Mouse (Mus musculus) cerebellum, postnatal 10 days (tissue): Measurements from ENCODE around the gene Actn1.

Experiments used
- DNase-seq, 2 experiments: peaks; one replicate each; pipeline ENCODE4 v3.0.0; 2021; ENCODE audit warnings: mixed read lengths in 2 of 2

Gene Actn1

DNA sequence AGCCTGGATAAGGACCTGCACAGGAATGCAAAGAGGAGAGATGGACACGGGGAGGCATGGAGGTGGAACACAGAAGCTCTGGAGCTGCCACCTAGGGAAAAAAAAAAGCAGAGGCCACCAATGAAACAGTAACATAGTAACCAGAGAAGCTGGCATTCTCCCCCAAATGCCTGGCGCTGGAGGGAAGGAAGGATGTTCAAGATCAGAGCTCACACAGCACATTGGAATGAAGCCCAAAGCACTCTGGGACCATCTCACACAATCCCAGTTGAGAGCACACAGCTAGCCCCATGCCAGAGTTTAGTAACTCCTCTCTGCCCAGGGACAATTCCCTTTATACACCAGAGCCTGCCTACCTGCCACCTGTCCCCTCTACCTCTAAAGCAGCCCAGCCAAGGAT, 34.1 kb downstream of the Actn1 start:
- no peak for DNase-seq

DNA sequence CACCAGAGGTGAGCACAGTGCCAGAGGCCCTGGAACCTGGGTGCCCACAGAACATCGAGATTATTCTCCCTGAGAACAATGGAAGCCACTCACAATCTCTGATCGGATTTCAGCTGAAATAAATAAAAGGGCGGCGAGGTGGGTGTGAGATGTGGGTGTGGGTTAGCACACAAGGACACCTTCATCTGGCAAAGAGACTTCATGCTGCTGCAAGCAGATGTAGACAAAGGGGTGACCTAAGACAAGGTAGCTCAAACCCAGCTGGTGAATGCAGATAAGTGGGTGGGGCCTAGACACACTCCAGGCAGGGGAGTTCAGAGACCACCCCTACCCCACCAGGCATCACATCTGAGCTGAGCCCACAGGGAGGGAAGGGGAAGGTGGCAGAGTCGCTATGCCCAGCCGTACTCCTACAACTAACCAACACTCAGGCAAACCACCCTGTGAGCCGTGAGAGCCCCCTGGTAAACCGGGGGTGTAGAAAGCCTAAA, 35.9 kb downstream of the Actn1 start:
- DNase-seq, result no peak

DNA sequence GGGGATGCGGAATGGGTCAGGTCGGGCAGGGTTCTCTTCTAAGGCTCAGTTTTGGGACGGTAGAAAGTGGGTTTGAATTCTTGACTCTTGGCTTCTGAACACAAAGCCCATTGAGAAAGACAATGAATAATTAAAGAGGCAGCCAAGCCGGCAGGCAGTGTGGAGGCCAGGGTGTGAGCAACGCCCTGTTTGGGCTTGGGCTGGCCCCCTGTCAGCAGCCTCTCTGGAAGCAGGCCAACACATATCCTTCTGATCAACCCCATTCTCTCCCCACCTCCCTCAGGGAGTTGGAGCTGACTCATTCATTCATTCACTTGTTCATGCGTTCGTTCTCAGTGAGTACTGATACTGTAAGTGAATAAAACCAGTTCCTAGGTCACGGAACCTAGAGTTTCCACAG, 36.7 kb downstream of the Actn1 start:
- DNase-seq, result peak; percentile 39 to 40

DNA sequence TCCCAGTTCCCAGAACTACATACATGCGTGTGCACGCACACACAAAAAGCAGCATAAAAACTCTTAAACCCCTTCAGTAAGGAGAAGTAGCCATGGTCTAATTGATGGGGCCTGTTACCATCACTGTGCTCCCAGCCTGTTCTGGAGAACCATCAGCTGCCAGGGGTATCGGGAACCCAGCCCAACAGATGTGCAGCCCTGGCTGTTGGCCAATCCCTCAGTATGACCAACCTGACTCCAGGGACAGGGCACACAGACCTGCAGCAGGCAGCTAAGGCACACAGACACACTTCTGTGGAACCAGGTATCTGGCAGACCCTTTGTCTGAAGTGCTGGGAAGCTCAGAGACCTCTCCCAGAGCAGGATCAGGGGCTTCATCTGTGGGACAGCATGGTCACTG, 37.7 kb downstream of the Actn1 start:
- no peak for DNase-seq

DNA sequence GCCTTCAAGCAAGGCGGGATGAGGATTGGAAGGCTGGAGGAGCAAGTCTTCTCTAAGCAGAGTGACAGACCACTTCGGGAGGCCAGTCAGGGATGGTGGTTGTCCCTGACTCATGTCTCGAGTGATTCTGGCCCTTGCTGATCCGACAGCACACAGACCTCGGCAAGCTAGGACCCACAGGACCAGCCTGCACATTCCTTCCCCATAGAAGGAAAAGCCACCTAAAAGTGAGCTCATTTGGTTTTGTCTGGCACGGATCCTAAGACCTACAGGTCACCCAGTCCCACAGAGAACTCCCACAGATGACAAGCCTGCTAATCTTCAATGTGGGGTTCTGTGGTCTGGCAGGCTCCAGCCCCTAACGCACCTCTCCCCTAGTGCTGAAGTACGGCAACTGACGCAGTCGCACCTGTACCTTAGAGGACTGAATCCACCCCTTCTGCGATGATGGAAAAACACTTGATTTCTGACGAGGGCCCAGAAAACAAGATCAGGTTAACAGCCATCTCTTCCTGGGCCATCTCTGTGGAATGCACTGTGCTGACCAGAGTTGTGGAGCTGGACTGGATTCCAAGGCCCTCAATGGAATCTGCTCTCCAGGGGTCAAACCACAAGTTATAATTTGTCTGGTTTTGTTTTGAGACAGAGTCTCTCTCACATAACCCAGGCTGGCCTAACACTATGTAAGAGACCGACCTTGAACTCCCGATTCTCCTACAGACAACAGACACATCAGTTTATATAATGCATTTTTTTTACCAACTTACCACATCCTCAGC, 39.7 kb downstream of the Actn1 start:
- no peak for DNase-seq

DNA sequence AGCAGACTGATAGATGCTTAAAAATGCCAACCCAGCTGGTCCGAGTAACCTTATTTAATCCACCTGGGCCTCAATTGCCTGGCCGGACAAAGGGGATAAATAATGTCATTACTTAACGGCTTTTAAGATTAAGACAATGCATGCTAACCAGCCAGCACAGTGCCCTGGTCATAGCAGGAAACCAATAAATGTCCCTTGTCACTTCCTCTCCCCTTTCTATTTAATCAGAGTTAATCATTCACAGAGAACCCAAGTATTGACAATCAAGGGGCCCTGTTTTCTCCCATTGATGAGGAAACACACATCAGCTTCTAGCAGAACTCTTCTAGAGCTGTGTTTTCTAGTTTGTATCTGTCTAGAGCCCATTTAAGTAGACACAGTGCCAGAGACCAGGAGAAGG, 41.4 kb downstream of the Actn1 start:
- no peak for DNase-seq

DNA sequence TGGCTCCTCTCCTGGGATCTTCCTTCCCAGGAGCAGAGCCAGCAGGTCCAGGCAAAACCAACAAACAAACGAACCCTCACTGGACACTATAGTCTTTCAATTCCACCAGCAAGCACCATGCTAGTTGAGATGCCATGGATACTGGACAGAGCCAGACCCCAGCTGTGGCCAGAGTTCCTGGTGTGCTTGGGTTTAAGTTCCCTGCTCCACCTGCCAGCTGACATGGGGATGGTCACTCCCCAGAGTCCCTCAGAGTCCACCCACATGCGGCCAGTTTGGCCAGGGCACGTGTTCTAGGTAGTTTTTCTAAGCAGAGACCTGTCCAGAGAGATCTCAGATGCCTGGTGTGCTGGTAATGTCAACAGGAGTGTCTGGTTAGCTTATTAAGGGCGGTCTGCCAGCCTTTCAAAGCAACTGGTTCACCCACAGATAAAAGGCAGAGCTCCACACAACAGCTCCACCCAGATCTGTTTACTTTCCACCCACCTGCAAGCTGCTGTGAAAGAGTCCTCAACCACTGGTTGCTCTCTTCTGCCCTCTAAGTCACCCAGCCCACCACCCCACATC, 42.0 kb downstream of the Actn1 start:
- DNase-seq, result no peak

DNA sequence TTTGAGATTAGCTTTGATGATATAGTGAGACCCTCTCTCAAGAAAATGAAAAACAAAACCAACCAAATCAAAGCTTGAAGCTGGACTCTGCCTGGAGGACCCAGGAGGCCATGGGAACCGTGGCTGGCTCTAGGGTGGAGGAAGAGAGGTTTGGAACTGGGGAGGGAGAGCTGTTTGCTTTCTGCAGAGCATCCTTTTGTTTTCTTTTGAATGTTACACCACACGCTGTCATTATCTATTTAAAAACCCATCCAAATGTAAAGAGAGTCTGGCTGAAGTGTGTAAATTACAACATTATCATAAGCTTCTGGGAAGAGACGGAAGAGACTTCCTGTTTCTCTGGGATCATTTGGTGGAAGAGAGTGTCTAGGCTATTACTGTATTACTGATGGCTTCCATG, 43.1 kb downstream of the Actn1 start:
- no peak for DNase-seq

DNA sequence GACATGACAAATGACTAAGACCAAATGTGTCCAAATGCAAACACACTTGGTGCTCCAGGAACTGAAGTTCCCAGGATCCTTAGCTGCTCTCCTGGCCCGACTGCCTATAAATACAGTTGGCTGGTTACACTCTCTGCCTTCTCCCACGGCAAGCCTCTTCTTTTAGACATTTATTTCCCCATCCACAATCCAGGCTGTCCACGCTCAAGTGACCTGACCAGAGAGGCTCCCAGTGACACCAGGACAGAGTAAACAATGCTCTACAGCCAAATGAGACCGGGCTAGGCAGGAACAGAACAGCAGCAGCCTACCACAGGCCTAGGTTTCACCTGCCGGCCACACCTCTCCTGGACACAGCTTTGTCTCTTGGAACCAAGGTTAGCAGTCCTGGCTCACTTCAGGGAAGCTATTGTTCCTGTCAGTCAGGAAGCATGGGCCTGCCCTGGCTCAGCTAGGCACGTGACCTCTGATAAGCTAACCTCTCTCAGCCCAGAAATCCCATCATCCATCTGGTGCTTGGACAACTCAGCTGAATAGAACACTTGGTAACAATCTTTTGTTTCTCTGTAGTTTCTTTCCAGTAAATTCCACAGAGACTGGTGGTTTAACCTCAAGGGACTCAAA, 43.8 kb downstream of the Actn1 start:
- no peak for DNase-seq

DNA sequence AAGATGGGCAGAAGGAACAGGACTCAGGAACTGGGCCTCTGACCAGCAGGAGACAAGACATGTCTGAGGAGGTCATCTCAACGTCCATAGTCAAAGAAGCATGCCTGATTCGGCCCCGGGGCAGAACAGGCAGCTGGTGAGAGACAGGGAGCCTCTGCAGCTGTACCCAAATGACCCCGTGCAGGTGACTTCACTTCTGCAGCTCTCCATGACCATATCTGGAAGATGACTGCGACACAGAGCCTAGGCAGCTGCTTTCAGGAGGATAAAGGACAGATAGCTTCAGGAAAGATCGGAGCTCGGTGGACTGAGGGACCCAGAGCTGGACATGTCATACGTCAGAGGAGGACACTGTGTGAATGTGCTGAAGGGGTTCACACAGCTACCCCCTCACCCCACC, 46.4 kb downstream of the Actn1 start:
- no peak for DNase-seq

DNA sequence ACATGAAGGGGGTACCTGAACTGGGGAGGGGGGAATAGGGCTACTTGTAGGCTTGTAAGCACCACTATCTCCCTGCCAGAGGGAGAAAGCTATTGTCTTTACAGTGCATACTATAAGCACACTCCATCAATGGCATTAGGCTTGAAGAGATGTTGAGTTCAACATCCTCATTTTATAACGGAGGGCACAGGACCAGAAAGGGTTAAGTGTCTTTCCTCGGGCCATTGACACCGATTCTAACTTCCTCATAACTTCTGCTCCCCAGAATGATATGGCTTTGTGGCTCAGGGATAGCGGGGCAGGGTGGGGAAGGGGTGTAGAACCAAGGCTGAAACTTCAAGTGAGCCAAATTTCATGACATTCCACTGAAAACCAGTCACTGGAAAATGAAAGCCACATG, 46.9 kb downstream of the Actn1 start:
- no peak for DNase-seq

DNA sequence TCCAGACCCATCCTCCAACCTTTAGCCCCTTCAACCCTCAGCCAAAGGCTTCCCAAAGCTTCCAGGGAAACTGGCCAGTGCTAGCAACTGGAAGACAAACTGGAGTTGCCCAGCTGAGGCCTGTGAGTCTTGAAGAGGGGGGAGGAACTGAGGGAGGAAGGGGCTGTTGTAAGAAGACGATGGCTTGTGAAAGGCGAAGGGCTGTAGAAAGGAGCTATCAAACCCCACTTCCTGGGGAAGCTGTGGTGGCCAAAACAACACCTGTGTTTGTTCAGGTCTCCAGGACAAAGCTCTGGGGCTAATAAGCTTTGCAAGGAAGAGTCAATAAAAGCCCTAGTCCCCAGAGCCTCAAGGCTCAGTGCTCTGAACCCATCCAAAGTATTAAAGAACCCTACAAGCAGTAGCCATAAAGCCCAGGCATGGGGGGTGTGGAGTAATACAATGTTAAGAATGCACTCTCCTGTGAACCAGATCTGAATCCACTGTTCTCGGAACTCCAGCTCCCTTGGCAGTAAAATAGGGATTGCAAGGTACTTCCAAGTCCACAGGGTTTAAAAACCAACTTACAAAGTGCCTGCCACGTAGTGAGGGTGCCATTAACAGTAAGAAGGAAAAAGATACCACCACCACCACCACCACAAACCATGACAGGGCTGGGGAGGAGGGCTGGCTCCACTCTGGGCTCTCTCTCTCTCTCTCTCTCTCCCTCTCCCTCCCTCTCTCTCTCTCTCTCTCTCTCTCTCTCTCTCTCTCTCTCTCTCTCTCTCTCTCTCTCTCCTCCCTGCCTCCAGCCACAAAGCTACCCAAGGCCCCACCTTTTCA, 49.2 kb downstream of the Actn1 start:
- no peak for DNase-seq

DNA sequence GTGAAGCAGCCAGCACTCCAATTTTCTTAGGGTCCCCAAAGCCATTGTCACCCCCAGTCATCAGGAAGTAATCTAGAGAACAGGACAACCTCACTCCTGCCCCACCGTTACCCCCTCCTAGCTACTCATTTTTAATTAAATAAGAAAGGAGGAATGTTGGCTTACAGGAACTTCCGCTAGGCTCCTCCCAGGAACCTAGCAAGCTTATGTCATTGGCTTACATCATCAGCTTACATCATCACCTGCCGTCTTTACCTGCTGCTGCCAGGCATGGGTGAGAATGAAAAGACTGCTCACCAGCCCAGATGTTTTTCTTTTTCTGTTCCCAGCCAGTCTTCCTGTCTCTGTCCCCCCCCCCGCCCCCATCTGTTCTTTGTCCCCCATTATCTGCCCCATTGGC, 50.3 kb downstream of the Actn1 start:
- no peak for DNase-seq

DNA sequence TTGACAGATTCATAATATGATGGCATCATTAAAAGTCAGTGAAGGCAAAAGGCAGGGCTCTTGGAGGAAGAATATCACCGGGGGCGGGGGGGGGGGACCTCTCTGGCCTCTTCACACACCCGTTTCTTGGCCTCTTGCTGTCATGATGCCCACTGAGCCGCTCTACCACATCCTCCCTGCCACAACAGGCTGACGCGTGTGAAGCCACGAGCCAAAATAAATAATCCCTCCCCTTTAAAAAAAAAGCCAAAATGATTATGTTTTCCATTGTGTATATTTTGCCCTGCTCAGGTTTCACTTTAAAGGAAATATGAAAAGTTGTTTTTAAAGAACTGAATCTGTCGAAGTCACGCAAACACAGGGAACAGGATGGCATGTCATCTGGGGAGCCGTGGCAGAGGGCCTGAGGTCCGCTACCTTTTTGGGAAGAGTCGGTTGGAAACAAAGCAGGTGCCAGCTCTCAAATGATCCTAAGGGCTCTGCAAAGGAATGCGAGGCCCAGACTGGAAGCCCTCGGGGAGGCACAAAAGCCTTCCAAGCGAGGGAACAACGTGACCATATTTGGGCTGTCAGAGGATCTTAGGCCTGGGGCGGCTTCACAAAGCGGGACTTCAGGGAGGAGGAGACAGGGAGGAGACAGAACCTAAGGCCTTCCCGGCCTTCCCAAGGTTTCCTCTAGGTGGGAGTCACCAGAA, 51.9 kb downstream of the Actn1 start:
- DNase-seq, result no peak

DNA sequence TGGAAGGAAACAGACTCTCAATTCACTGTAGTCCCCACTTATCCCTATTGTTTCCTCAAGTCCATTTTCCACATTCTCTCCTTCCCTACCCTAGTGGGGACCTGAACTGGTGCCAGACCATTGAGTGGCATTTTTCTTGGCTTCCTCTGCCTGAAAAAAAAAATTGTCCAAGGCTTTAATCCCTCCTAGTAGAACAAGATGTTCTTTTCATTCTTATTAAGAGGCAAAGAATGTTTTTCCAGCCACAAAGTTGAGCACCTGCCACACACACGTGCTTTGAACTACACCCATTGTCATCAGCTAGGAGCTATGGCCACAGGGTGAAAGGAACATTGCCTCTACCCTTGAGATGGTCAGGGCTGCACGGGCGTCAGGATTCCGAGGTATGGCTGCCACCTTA, 56.9 kb downstream of the Actn1 start:
- DNase-seq, result no peak

DNA sequence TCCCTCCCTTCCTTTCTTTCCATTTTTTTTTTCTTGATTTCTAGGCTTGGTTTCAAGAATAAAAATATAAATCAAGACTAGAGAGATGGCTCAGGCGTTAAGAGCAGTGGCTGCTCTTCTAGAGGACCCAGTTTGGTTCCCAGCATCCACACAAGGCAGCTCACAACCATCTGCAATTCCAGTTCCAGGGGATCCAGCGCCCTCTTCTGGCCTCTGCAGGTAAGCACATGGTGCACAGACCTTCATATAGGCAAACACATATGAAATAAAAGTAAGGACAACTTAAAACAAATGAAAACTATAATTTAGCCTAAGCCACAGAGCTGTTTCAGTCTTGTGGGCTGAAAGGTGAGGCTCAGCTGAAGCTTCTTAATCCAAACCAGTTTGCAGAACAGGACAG, 60.4 kb downstream of the Actn1 start:
- DNase-seq, result no peak

DNA sequence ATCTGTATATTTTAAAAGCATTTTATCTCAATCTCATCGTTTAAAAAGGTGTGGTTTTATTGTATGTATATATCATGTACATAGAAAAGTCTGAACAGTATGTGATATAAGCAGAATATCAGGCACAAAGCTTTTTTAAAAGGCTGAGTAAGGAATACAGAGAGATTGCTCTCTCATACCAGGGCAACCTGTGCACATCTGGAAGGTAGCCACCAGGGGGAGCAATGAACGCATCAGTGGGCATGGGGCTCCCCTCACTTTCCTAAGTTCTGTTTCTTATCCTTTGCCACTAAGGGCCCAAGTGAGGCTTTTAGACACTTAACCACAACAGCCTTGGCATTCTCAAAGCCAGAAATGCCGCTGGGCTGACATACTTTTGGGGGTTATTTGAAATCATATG, 61.7 kb downstream of the Actn1 start:
- DNase-seq, result peak; percentile 75 to 77

DNA sequence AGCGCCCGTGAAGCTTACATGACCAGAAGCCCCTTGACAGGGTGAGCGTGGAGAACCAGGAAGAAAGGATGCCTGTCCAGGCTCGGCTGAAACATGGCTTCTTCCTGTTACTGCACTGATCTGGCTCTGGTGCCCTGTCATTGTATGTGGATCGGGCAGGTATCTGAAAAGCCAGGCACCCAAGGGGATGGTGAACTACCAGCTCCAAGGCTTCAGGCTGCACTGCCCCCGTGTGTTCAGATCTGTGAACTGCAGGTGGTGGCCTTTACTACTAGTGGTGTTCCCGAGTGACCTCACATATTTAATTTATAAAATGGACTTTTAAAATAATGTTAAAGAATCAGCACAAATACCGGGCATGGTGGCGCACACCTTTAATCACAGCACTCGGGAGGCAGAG, 62.8 kb downstream of the Actn1 start:
- DNase-seq, result peak; percentile 82 to 88

DNA sequence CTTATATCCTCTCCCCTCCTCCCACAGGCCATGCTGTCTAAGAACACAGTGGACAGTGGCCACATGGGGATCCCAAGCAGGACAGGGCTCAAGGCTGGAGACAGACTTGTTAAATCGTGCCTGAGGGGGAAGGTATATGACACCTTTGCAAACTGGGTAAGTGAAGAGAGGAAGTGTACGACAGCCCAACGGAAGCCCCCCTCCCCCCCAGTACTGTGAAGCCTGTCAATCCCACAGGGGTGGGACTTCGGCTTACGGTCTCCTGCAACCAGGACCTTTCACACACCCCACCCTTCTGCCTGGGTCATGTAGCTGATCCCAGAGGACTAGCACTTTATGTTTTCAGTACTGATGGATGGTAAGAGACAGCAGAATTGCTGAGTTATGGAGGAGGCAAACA, 68.4 kb downstream of the Actn1 start:
- no peak for DNase-seq

DNA sequence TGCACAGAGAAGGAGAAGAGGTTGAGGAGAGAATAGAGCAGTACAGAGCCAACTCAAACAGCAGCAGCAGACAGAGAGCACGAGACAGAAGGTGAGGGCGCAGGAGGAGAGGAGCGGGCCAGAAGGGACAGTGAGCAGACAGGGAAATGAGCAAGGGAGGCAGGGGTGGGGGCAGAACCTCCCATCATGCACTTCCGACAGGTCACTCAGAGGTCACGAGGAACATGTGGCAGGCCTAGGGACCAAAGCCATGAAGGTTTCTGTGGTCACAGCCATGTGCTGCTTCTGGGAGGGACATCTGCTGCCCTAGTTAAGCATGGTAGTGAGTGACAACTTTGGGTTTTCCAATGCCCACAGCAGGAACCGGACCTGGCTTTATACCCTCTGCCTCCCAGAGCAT, 68.8 kb downstream of the Actn1 start:
- peak; percentile 43 to 52 for DNase-seq

DNA sequence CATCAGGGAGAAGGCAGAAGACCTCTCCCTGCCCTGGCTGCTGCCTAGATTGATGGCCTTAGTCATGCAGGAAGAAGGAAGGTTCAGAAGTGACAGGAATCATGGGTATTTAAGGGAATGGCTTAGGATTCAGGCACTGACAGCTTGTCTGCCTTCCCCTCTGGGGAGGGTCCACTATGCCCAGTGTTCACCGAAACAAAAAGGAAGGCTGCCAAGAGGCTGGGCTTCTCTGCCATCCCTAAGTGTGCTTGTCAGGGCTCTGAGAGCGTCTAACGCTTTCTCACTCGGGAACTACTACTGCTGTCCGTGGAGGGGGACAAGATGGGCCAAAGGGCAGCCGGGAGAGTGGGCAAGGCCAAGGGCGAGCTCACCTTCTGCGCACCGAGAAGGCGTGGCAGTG, 69.3 kb downstream of the Actn1 start:
- peak; percentile 64 to 70 for DNase-seq

DNA sequence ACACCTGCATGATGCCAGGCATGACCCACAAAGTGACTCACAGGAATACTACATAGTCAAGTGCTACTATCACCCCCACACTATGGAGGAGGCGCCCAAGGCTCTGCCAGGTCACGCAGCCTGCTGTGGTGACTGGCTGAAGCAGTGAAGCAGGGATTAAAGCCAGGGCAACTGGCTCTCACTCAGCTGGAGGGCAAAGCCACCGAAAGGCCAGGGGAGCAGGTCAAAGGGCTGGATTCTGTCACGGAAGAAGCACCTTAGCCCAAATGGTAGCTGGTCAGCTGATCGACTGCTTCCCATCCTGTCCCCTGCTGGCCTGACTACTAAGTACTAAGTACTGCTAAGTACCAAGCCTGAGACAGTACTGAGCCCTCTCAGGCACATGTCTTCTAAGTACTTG, 76.1 kb downstream of the Actn1 start:
- DNase-seq, result no peak

DNA sequence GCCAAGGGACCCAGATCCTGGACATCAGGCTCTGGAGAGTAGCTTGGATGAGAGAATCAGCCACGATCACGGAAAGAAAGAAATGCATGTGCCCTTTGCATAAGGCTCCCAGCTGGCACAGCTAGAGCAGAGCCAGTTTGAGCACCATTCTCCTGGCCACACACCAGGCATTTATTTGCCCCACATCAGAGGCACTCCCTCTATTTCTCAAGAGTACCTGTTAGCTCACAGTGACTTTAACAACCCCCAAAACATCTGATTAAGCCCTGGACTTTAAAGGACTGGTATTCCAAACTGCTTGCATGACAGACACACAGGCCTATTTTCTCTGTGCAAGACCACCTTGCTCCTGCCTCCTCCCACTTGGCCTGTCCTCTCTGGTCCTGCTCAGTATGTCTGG, 78.3 kb downstream of the Actn1 start:
- DNase-seq, result no peak
